Mouse (Mus musculus) splenic B cell, adult 2 months (primary cell): ENCODE results near the gene Tmem60.

ENCODE experiments used
- DNase-seq: peaks from one replicate; pipeline ENCODE4 v3.0.0-alpha.2; 2011; ENCODE audit warnings: low read depth, low spot score
- H3K27me3 ChIP-seq: 2 replicates; pipeline ENCODE4 v1.6.1; 2012; ENCODE audit warnings: mild to moderate bottlenecking, low read length, moderate library complexity, mixed read lengths; ENCODE audit not compliant: control insufficient read depth, poor library complexity, insufficient read depth, severe bottlenecking
- H3K36me3 ChIP-seq: 2 replicates; pipeline ENCODE4 v1.6.1; 2012; ENCODE audit warnings: mild to moderate bottlenecking, low read length, moderate library complexity, mixed read lengths; ENCODE audit not compliant: control insufficient read depth, poor library complexity, insufficient read depth, severe bottlenecking

Gene Tmem60

GRCm38 (mm10) chr5:20881915-20882800, at the start of gene Tmem60, which contains the start of gene Phtf2:
Tmem60 (plus strand) TSS chr5:20882191.
Phtf2 (minus strand) TSS chr5:20882124.
- DNase-seq: peak; percentile 99
- no peaks in the 10 kb centered on the region for H3K27me3 ChIP-seq
- no peaks in the 10 kb centered on the region for H3K36me3 ChIP-seq

- Histone ChIP-seq H3K27me3 (no peaks in the 10 kb centered on the region), H3K36me3 (0 out of 2 replicates have a peak, but pooled peaks cover 2% of the 10 kb centered on the region)
- no peak for DNase-seq
Measured at GRCm38 (mm10) chr5:20834399-20834798, 47.6 kb upstream of the Tmem60 start.

GRCm38 (mm10) chr5:20837082-20837481, 44.9 kb upstream of the Tmem60 start:
- DNase-seq: no peak
- no peaks in the 10 kb centered on the region for H3K27me3 ChIP-seq
- 0 out of 2 replicates have a peak, but pooled peaks cover 2% of the 10 kb centered on the region for H3K36me3 ChIP-seq

- no peak for DNase-seq
- Histone ChIP-seq H3K36me3 (no peaks in the 10 kb centered on the region), H3K27me3 (no peaks in the 10 kb centered on the region)
Measured at GRCm38 (mm10) chr5:20843405-20843804, 38.6 kb upstream of the Tmem60 start.

GRCm38 (mm10) chr5:20843816-20844215, 38.2 kb upstream of the Tmem60 start:
- DNase-seq: no peak
- no peaks in the 10 kb centered on the region for H3K27me3 ChIP-seq

GRCm38 (mm10) chr5:20847010-20847409, 35.0 kb upstream of the Tmem60 start:
- Histone ChIP-seq H3K27me3 (no peaks in the 10 kb centered on the region), H3K36me3 (no peaks in the 10 kb centered on the region)
- DNase-seq: peak; percentile 34

More at GRCm38 (mm10) chr5:20843816-20844215, 38.2 kb upstream of the Tmem60 start:
- no peaks in the 10 kb centered on the region for H3K36me3 ChIP-seq

- Histone ChIP-seq H3K27me3 (no peaks in the 10 kb centered on the region), H3K36me3 (no peaks in the 10 kb centered on the region; the same call in 1 of the 2 replicates)
- peak; percentile 76 for DNase-seq
Measured at GRCm38 (mm10) chr5:20855066-20855465, 26.9 kb upstream of the Tmem60 start.

- Histone ChIP-seq H3K27me3 (no peaks in the 10 kb centered on the region), H3K36me3 (no peaks in the 10 kb centered on the region)
- DNase-seq: no peak
Measured at GRCm38 (mm10) chr5:20858404-20858803, 23.6 kb upstream of the Tmem60 start.

- no peaks in the 10 kb centered on the region for H3K36me3 ChIP-seq
- DNase-seq: no peak
Measured at GRCm38 (mm10) chr5:20860565-20860964, 21.4 kb upstream of the Tmem60 start.

GRCm38 (mm10) chr5:20861901-20862300, 20.1 kb upstream of the Tmem60 start:
- H3K36me3 ChIP-seq: no peaks in the 10 kb centered on the region
- no peak for DNase-seq
- H3K27me3 ChIP-seq: no peaks in the 10 kb centered on the region

More at GRCm38 (mm10) chr5:20860565-20860964, 21.4 kb upstream of the Tmem60 start:
- H3K27me3 ChIP-seq: no peaks in the 10 kb centered on the region

- DNase-seq: peak; percentile 78
- no peaks in the 10 kb centered on the region for H3K36me3 ChIP-seq
Measured at GRCm38 (mm10) chr5:20864216-20864969, 17.6 kb upstream of the Tmem60 start.

GRCm38 (mm10) chr5:20865193-20865755, 16.7 kb upstream of the Tmem60 start:
- peak; percentile 45 for DNase-seq
- Histone ChIP-seq H3K36me3 (no peaks in the 10 kb centered on the region), H3K27me3 (no peaks in the 10 kb centered on the region)

More at GRCm38 (mm10) chr5:20864216-20864969, 17.6 kb upstream of the Tmem60 start:
- H3K27me3 ChIP-seq: no peaks in the 10 kb centered on the region

- Histone ChIP-seq H3K36me3 (no peaks in the 10 kb centered on the region), H3K27me3 (no peaks in the 10 kb centered on the region)
- DNase-seq: no peak
Measured at GRCm38 (mm10) chr5:20873146-20873545, 8.8 kb upstream of the Tmem60 start.

GRCm38 (mm10) chr5:20876934-20877426, 5.0 kb upstream of the Tmem60 start:
- Histone ChIP-seq H3K36me3 (no peaks in the 10 kb centered on the region), H3K27me3 (no peaks in the 10 kb centered on the region)
- DNase-seq: no peak
